ENCODE assay signal across 23 mouse cellular contexts in genomic region chr2:62662560-62662959, GRCm38 (mm10). TPM values are rescaled to one million over a fixed set of nuclear protein-coding genes. Genes with fewer than 3 reads are reported as not detected.
DNase-seq lines count a peak whose midpoint lies in the region; ATAC-seq and TF ChIP-seq lines count a peak whose summit lies in the region.
"Had no signal": no experiment of that assay in that cellular context is flagged by ENCODE, and none has a peak within 500 bp of the region (broad histone marks: within the 10 kb centered on the region; RNA-seq: fewer than 3 reads in every experiment).

No protein-coding gene starts in this region.

- no peak overlapping the region for H3K27ac ChIP-seq in forebrain, embryonic 14.5 days (ENCODE audit: low read depth, low read length)
- no peak overlapping the region for H3K27ac ChIP-seq in forebrain, postnatal 0 days (ENCODE audit: low read depth, low read length)
- H3K27ac ChIP-seq in lung, postnatal 0 days (ENCODE audit: low read length), result no peak overlapping the region
- H3K27ac ChIP-seq: embryonic facial prominence, embryonic 10.5 days; embryonic facial prominence, embryonic 15.5 days; forebrain, embryonic 12.5 days; heart, adult 2 months; hindbrain, embryonic 14.5 days; limb, embryonic 10.5 days; limb, embryonic 15.5 days; liver, embryonic 13.5 days had no signal

- no peaks in the 10 kb centered on the region for H3K36me3 ChIP-seq in forebrain, embryonic 14.5 days (ENCODE audit: control insufficient read depth, insufficient read depth, low read length)
- no peaks in the 10 kb centered on the region for H3K36me3 ChIP-seq in forebrain, postnatal 0 days (ENCODE audit: insufficient read depth)
- H3K36me3 ChIP-seq in lung, postnatal 0 days (ENCODE audit: insufficient read depth, low read length), result no peaks in the 10 kb centered on the region
- H3K36me3 ChIP-seq: embryonic facial prominence, embryonic 10.5 days; embryonic facial prominence, embryonic 15.5 days; forebrain, embryonic 12.5 days; heart, embryonic 12.5 days; limb, embryonic 10.5 days; limb, embryonic 15.5 days; liver, embryonic 13.5 days had no signal

- no peak overlapping the region for H3K9ac ChIP-seq in forebrain, embryonic 14.5 days (ENCODE audit: low read length)
- no peak overlapping the region for H3K9ac ChIP-seq in forebrain, postnatal 0 days
- H3K9ac ChIP-seq in lung, postnatal 0 days (replicated peaks; ENCODE audit: low read depth), result no peak overlapping the region
- H3K9ac ChIP-seq: embryonic facial prominence, embryonic 15.5 days; forebrain, embryonic 12.5 days; heart, embryonic 12.5 days; hindbrain, embryonic 14.5 days; limb, embryonic 15.5 days; liver, embryonic 13.5 days had no signal

- TF ChIP-seq CTCF in forebrain, postnatal 0 days (IDR thresholded peaks at IDR 0.05; ENCODE audit: low read depth), result no peak
- no peak for TF ChIP-seq CTCF in lung, postnatal 0 days (IDR thresholded peaks at IDR 0.05)
- TF ChIP-seq CTCF in brain, embryonic 14.5 days (IDR thresholded peaks at IDR 0.05; ENCODE audit: borderline replicate concordance, extremely low read depth, insufficient read depth, insufficient read length), result no peak

- no peaks in the 10 kb centered on the region for H3K4me1 ChIP-seq in forebrain, embryonic 14.5 days (ENCODE audit: control insufficient read depth, insufficient read depth, low read length)
- no peaks in the 10 kb centered on the region for H3K4me1 ChIP-seq in forebrain, postnatal 0 days (ENCODE audit: insufficient read depth)
- no peaks in the 10 kb centered on the region for H3K4me1 ChIP-seq in lung, postnatal 0 days (ENCODE audit: insufficient read depth, low read depth, low read length)
- H3K4me1 ChIP-seq: limb, embryonic 15.5 days had no signal

- no peak overlapping the region for H3K4me2 ChIP-seq in forebrain, embryonic 14.5 days (ENCODE audit: low read length)
- no peak overlapping the region for H3K4me2 ChIP-seq in forebrain, postnatal 0 days (ENCODE audit: low read depth)
- no peak overlapping the region for H3K4me2 ChIP-seq in lung, postnatal 0 days (replicated peaks; ENCODE audit: low read depth, low read length)
- H3K4me2 ChIP-seq: embryonic facial prominence, embryonic 15.5 days; forebrain, embryonic 12.5 days; heart, embryonic 12.5 days; hindbrain, embryonic 14.5 days; limb, embryonic 15.5 days; liver, embryonic 13.5 days; midbrain, embryonic 11.5 days had no signal

- no peak overlapping the region for H3K4me3 ChIP-seq in forebrain, embryonic 14.5 days (ENCODE audit: low read depth, low read length)
- no peak overlapping the region for H3K4me3 ChIP-seq in forebrain, postnatal 0 days (ENCODE audit: low read depth, low read length)
- no peak overlapping the region for H3K4me3 ChIP-seq in lung, postnatal 0 days (ENCODE audit: low read depth, low read length)
- H3K4me3 ChIP-seq: embryonic facial prominence, embryonic 10.5 days; embryonic facial prominence, embryonic 15.5 days; forebrain, embryonic 12.5 days; heart, adult 2 months; heart, embryonic 12.5 days; limb, embryonic 10.5 days; limb, embryonic 15.5 days; liver, embryonic 13.5 days had no signal

- no peaks in the 10 kb centered on the region for H3K9me3 ChIP-seq in forebrain, embryonic 14.5 days (replicated peaks; ENCODE audit: control insufficient read depth, low read length)
- no peaks in the 10 kb centered on the region for H3K9me3 ChIP-seq in forebrain, postnatal 0 days (ENCODE audit: low read length)
- no peaks in the 10 kb centered on the region for H3K9me3 ChIP-seq in lung, postnatal 0 days (ENCODE audit: low read length)
- H3K9me3 ChIP-seq: embryonic facial prominence, embryonic 10.5 days; embryonic facial prominence, embryonic 15.5 days; forebrain, embryonic 12.5 days; heart, embryonic 12.5 days; limb, embryonic 10.5 days; limb, embryonic 15.5 days; liver, embryonic 13.5 days had no signal

- no peak for ATAC-seq in forebrain, embryonic 14.5 days
- no peak for ATAC-seq in forebrain, postnatal 0 days
- no peak for ATAC-seq in lung, postnatal 0 days
- ATAC-seq: intestine, postnatal 0 days; midbrain, embryonic 16.5 days had no signal

- WGBS in forebrain, embryonic 14.5 days, result 57% methylated on average over 3 of the region's 3 CpGs
- WGBS in forebrain, postnatal 0 days, result 56% methylated on average over 3 of the region's 3 CpGs
- WGBS in lung, postnatal 0 days, result 71% methylated on average over 3 of the region's 3 CpGs

- no peak for TF ChIP-seq POLR2A in brain, embryonic 14.5 days (IDR thresholded peaks at IDR 0.05; ENCODE audit: borderline replicate concordance, extremely low read depth, insufficient read depth, insufficient read length, poor library complexity, severe bottlenecking)

- no peaks in the 10 kb centered on the region for H3K27me3 ChIP-seq in forebrain, embryonic 14.5 days (replicated peaks; ENCODE audit: control insufficient read depth, insufficient read depth, low read length)
- no peaks in the 10 kb centered on the region for H3K27me3 ChIP-seq in forebrain, postnatal 0 days (ENCODE audit: insufficient read depth, low read length)
- no peaks in the 10 kb centered on the region for H3K27me3 ChIP-seq in lung, postnatal 0 days (replicated peaks; ENCODE audit: insufficient read depth, low read length)
- H3K27me3 ChIP-seq: forebrain, embryonic 12.5 days; heart, embryonic 12.5 days; limb, embryonic 15.5 days had no signal

- peak; percentile 57 for DNase-seq in forebrain, embryonic 14.5 days (ENCODE audit: low spot score)
- no peak for DNase-seq in forebrain, postnatal 0 days
- DNase-seq in lung, postnatal 0 days (ENCODE audit: low spot score), result peak; percentile 22
- no peak for DNase-seq in lung, postnatal 4 days
- peak; percentile 81 for DNase-seq in Muller cell, postnatal 12 days (ENCODE audit: inconsistent ontology term)
- peak; percentile 80 for DNase-seq in brain, embryonic 14.5 days (ENCODE audit: low read depth)
- DNase-seq: adrenal gland, postnatal 10 days; B cell, adult 2 months; heart, adult 2 months; kidney, adult 9 months; kidney, postnatal 10 days; liver, embryonic 13.5 days; lung, postnatal 10 days had no signal

- TF ChIP-seq EP300 in lung, postnatal 0 days (IDR thresholded peaks at IDR 0.05), result no peak

RNA-seq across cellular contexts. Expression of gene Gca, which starts 1.5 kb away (rescaled TPM):
- 7.1 and 8.4 TPM in 2 replicates for polyA plus RNA-seq in forebrain, embryonic 14.5 days (2014; fragmentation: Nextera tagmentation; extraction: Ambion mirVana)
- total RNA-seq in forebrain, postnatal 0 days (2014; rRNA removed), result 0.85 and 1.5 TPM in 2 replicates
- 2.2 and 4.2 TPM in 2 replicates for polyA plus RNA-seq in forebrain, postnatal 0 days (2015; fragmentation: Nextera tagmentation; extraction: Ambion mirVana)
- polyA plus RNA-seq in lung, postnatal 0 days (2015; fragmentation: Nextera tagmentation; extraction: Ambion mirVana), result 4.9 and 5.9 TPM in 2 replicates
- 5.3 and 7.1 TPM in 2 replicates for polyA plus RNA-seq in brain, embryonic 14.5 days (2012; rRNA removed)

RNA-seq across cellular contexts. Expression of gene Ifih1, which starts 16.5 kb away (rescaled TPM):
- 1.1 and 1.3 TPM in 2 replicates for polyA plus RNA-seq in forebrain, embryonic 14.5 days (2014; fragmentation: Nextera tagmentation; extraction: Ambion mirVana)
- 1.5 and 2.9 TPM in 2 replicates for total RNA-seq in forebrain, postnatal 0 days (2014; rRNA removed)
- polyA plus RNA-seq in forebrain, postnatal 0 days (2015; fragmentation: Nextera tagmentation; extraction: Ambion mirVana), result 1.4 and 1.7 TPM in 2 replicates
- 7.5 and 8.7 TPM in 2 replicates for polyA plus RNA-seq in lung, postnatal 0 days (2015; fragmentation: Nextera tagmentation; extraction: Ambion mirVana)
- 0.40 and 0.72 TPM in 2 replicates for polyA plus RNA-seq in brain, embryonic 14.5 days (2012; rRNA removed)

Comparison
In these comparisons a context has a peak if more than half of its experiments do, and no peak if none do; other contexts are left out.
1. DNase-seq: peak in forebrain, embryonic 14.5 days (single experiment), lung, postnatal 0 days (single experiment), Muller cell, postnatal 12 days (single experiment) and brain, embryonic 14.5 days (single experiment); none in forebrain, postnatal 0 days (single experiment) and lung, postnatal 4 days (0 of 2).